Mouse (Mus musculus) cerebellum, adult 8-10 months (tissue): ENCODE data around the gene Rps6ka2.
"Not testable (repeated sequence)": the region's sequence is repeated elsewhere in the genome, so short reads cannot be mapped to it uniquely, and the experiment has no call there.

Experiments
- DNase-seq: peaks from one replicate; pipeline ENCODE4 v3.0.0; 2022

Rps6ka2 gene

GRCm38 (mm10) chr17:7170304-7171295 is 685 bp downstream of the Rps6ka2 start:
- DNase-seq = peak; percentile 20

GRCm38 (mm10) chr17:7173331-7174028 is 3.6 kb downstream of the Rps6ka2 start:
- DNase-seq = no peak

- no peak for DNase-seq
These were observed 5.4 kb downstream of the Rps6ka2 start for GRCm38 (mm10) chr17:7175293-7175692.

- no peak for DNase-seq
These were observed 6.5 kb downstream of the Rps6ka2 start for GRCm38 (mm10) chr17:7176394-7176793.

GRCm38 (mm10) chr17:7178196-7178595 is 8.3 kb downstream of the Rps6ka2 start:
- DNase-seq = no peak

- DNase-seq = no peak
These were observed 12.3 kb downstream of the Rps6ka2 start for GRCm38 (mm10) chr17:7182187-7182586.

GRCm38 (mm10) chr17:7187037-7187436 is 17.1 kb downstream of the Rps6ka2 start:
- not testable (repeated sequence) for DNase-seq

- no peak for DNase-seq
These were observed 19.5 kb downstream of the Rps6ka2 start for GRCm38 (mm10) chr17:7189425-7189824.

GRCm38 (mm10) chr17:7189975-7190374 is 20.1 kb downstream of the Rps6ka2 start:
- DNase-seq = peak; percentile 23

GRCm38 (mm10) chr17:7194140-7194840 is 24.4 kb downstream of the Rps6ka2 start:
- DNase-seq = no peak

- DNase-seq = no peak
These were observed 27.4 kb downstream of the Rps6ka2 start for GRCm38 (mm10) chr17:7197121-7197925.

GRCm38 (mm10) chr17:7204771-7205406 is 35.0 kb downstream of the Rps6ka2 start:
- DNase-seq = no peak

GRCm38 (mm10) chr17:7206434-7207145 is 36.7 kb downstream of the Rps6ka2 start:
- no peak for DNase-seq

- no peak for DNase-seq
These were observed 40.7 kb downstream of the Rps6ka2 start for GRCm38 (mm10) chr17:7210648-7211047.

- no peak for DNase-seq
These were observed 42.0 kb downstream of the Rps6ka2 start for GRCm38 (mm10) chr17:7211893-7212292.

GRCm38 (mm10) chr17:7213214-7213613 is 43.3 kb downstream of the Rps6ka2 start:
- no peak for DNase-seq

GRCm38 (mm10) chr17:7214061-7214460 is 44.1 kb downstream of the Rps6ka2 start:
- DNase-seq = no peak

- DNase-seq = no peak
These were observed 47.9 kb downstream of the Rps6ka2 start for GRCm38 (mm10) chr17:7217791-7218329.

- DNase-seq = no peak
These were observed 48.5 kb downstream of the Rps6ka2 start for GRCm38 (mm10) chr17:7218396-7218795.

GRCm38 (mm10) chr17:7219044-7219718 is 49.3 kb downstream of the Rps6ka2 start:
- no peak for DNase-seq
